Mouse (Mus musculus) mature B cell (primary cell): Measurements from ENCODE around the gene Kctd12b.
"Not testable (repeated sequence)": the region's sequence is repeated elsewhere in the genome, so short reads cannot be mapped to it uniquely, and the experiment has no call there.

Experiments
- in situ Hi-C: fragments of 300-500 bp; cut with MboI; formaldehyde crosslinking; loops from 2 replicates; pipeline ENCODE4 v1.14.3; 2019

Gene Kctd12b

DNA sequence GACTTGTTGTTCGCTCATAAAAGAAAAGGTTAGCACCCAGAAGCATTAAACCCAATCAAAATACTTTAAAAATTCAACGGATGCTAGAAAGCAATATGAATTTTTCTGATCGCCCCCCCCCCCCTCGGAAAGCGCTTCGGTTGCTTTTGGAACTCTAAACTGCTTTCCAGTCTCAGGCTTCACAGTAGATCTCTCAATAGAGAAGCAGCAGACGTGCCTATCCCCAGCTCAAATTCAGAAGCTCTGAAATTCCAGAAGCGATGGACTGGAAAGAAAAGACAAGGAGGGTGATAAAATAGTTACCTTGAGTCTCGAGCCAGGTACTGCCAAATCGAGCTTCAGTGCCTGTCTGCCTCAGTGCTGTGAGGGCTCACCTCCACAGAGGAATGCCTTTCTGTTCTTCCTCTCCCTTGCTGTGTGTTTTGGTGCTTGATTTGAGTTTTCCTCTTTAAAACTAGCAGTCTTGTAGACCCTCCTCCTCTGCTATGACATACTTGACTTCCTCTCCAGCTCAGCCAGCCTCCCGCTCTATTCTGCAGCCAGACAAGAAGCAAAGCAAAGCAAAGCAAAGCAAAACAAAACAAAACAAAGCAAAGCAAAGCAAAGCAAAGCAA lies at the start of gene Kctd12b:
Gene Kctd12b (minus strand): TSS at position 610 of the 614 bp plus-strand sequence.
- in situ Hi-C loops, result no loop called here

DNA sequence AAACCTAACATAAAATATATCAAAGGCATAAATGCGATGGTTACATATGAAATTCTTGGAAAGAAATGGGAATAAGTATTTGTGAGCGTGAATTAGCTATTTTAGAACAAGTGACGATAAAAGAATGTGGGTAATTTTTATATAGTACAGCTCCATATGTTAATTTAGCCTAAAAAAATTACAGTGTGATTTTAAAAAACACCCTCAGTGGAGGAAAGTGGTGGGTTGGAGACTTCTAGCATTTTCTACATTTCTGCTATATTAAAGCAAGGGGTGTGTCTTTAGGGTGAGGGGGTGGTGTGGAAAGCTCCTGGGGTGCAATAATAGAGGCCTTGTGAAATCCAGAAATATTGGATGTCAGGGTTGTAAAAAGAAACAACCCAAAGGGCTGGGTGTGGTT lies 46.3 kb upstream of the Kctd12b start:
- in situ Hi-C loops, result no loop called here

DNA sequence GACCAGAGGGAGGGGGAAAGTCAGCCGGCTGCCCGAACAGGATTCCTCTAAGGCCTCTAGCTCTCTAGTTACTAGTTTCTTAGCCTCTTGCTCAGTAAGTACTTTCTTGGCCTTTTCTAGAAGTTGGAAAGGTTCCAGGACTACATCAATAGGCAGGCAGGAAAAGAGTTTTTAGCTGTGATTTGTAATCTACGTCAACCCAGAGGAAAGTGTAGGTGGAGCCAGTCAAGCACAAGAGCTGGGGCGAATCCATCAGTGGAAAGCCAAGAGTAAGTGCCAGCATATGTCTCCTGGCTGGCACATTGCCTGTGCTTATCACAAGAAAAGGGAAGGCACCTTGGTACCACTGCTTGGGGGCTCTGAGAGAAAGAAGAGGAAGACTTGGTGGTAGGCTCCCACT lies 39.5 kb upstream of the Kctd12b start:
- in situ Hi-C loops, result no loop called here

DNA sequence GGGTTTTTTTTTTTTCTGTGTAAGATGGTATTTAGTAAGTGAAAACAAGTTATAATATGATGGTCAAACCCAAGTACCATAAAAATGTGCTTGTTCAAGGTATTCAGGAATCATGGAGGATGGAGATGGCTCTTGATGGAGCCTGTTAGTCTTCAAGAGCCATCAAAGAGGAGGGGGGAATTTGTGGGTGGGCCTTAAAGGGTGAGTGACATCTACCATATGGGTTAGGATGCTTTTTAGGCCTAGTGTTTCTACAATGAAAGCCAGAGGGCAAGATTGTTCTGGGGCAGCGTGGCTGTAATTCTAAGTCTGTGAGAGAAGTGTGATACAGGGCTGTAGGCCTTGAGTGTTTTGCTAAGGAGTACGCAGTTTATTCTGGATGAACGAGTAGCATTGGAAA lies 28.2 kb upstream of the Kctd12b start:
- in situ Hi-C loops, result no loop called here

DNA sequence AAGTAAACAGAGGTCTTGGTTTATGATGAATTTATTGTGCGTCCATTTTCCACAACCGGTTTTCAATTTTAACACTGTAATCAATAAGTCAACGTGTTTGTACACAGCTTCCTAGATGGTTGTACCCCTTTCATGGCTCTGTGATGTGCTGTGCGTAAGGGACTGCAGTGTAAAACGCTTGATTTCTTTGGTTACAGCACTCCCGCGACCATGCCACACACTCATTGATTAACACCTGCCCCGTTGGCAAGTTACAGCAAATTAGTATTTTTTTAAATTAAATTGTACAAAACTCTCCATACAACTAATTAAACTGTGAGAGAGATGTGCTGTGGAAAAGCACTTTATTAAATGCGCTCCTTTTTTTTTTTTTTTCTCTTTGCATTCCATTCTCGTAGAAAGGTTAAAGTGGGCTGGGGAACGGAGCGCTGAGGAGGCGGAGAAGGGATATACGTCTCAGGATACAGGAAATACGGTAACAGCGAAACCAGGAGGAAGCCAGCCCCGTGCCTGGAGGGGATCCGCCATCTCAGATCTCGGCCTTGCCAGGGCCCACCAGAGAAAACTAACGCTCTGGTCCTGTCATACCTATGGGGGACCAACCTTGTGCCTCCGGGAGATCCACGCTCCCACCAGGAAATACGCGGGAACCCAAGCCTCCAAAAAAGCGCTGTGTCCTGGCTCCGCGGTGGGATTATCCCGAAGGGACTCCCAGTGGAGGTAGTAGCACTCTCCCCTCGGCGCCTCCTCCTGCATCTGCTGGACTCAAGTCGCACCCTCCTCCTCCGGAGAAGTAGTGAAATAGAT lies 27.1 kb upstream of the Kctd12b start, which contains the start of gene Nbdy:
Gene Nbdy (plus strand): TSS at position 481 of the 807 bp plus-strand sequence.
- in situ Hi-C loops, result no loop called here

DNA sequence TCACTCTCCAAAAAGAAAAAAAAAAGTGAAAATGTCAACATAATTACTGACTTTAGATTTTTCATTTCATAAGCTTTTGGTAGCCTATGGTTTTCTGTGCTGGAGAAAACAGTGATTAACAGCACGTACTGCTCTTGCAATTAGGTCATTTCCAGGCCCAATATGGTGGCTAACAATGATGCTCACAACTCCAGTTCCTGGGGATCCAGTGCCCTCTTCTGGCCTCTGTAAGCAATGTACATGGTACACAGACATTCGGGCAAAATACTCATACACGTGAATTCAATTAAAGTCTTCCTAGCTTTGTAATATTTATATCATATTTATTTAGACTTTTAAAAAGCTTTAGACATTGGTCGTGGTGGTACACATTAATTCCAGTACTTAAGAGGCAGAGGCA lies 23.4 kb upstream of the Kctd12b start:
- in situ Hi-C loops, result no loop called here

DNA sequence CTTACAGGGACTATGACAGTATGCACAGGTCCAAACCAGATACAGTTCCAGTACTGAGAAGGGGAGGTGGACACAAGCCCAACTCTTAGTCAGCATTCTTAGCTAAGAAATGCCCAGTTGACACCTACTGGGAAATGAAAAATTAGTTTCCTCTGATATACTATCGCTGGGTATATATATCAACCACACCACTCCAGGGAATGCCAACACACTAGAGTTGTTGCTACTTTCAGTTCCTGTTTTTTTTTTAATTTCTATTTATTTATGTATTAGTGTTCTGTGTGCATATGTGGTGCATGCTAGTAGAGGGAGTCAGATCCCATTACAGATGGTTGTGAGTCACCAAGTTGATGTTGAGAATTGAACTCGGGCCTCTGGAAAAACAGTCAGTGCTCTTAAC lies 20.5 kb upstream of the Kctd12b start:
- in situ Hi-C loops, result no loop called here

DNA sequence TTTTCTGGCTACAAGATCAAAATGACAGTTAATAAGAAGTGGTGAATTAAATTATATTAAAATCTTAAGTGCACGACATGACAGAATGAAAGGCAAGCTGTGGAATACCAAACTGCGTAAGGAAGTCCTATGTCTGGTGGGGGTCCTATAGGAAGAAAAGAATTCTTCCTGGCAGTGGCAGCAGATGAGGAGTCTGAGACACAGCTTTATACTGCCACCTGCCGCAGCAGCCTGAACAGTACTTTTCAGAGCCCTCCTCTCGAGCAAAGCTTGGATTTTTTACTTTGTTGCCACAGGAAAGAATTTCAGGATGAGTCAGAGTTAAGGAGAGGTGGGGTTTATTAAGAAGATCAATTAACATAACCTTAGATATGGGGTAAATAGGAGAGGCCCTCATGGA lies 11.5 kb upstream of the Kctd12b start:
- in situ Hi-C loops, result no loop called here

DNA sequence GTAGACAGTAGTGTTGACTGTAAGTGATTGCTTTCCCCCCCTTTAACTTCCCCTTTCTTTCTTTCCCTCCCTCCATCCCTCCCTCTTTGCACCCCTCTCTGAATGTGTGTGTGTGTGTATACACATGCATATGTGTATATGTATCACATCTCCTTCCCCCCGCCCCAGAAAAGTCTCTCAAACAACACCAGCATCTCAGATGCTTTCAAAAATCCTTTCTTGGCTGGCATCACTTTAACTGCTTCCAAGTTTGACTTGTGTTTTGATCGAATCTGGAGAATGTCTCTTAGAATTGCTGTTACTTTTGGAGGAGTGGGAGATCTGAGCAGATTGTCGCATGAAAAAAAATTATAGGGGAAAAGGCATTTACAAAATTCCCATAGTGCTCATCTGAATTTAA lies 4.3 kb upstream of the Kctd12b start:
- in situ Hi-C loops, result no loop called here

DNA sequence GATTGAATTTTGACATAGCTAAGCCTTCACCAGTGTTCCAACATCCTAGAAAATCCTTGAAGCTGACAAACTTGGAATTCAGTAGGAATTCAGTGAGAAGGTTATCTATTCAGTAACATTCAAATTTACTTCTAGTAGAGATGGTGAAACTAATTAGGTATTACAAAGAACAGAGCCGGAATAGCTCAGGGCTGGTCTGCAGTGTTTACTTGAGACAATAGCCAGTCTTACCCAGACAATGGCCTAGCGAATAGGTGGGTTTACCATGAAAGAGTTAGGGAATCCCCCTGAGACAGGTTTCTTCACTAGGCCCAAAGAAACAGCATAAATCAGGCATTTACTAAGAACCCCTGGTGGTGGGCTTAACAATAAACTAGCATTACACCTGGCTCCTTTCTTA lies 28.0 kb downstream of the Kctd12b start:
- in situ Hi-C loops, result not testable (repeated sequence)

DNA sequence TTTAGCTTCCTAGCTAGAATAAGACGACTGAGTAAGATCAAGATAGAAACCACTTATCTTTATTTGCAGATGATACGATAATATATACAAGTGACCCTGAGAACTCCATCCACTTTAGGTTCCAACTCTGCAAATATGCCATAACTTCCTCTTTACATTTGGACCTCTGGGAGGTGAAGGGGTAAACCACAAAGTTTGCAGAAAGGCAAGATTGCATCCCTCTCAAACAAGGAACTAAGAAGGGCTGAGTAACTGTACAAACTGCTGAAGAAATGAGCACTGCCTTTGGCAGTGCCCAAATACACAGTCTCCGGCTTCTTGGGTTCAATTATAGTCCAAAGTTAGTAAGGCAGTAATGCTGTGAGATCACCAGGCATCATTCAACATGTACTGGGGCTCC lies 31.3 kb downstream of the Kctd12b start:
- in situ Hi-C loops, result no loop called here

DNA sequence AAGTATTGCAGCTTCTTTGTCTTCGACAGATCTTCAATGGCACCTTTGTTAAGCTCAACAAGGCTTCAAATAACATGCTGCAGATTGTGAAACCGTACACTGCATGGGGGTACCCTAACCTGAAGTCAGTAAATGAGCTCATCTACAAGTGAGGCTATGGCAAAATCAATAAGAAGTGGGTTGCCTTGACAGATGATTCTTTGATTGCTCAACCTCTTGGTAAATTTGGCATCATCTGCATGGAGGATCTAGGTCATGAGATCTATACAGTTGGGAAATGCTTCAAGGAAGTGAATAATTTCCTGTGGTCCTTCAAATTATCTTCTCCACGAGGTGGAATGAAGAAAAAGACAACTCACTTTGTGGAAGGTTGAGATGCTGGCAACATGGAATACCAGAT lies 39.2 kb downstream of the Kctd12b start:
- in situ Hi-C loops, result no loop called here

DNA sequence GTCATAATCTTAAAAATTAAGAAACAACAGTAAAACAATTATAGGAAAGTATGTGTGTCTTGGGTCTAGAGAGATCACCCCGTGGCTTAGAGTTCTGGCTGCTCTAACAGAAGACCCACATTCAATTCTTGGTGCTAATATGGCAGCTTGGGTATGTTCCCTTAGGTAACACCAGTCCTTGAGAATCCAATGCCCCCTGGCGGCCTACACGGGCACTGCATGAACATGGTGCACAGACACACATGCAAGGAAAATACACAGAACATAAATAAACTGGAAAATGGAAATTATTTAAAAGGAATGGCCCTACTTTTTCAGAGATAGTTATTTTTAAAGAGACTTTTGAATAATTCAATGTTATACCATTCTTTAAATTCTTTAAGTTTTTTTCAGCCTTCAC lies 55.6 kb downstream of the Kctd12b start:
- in situ Hi-C loops, result no loop called here

DNA sequence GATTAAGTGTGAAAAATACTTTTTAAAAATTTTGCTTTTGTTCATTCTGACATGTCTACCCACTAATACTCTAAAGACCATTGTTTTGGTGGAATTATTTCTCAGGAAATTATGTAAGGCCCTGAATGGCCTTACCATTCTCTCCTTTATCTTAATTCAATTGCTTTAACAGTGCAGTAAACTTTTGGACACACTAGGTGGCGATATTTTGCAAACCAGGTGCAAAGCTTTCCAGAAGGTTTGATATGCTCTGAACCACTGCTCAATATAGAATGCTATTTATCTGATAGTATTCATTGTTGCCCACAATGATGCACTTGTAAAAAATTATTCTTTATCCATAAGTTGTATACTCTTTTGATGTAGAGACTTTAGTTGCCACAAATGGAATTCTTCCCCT lies 59.9 kb downstream of the Kctd12b start:
- in situ Hi-C loops, result no loop called here
